Mouse (Mus musculus): ENCODE data around the gene Mmd.

Mmd gene

GRCm38 (mm10) chr11:90284623-90285022 is 35.4 kb downstream of the Mmd start:
- DNase-seq, result no peak

GRCm38 (mm10) chr11:90286550-90287154 is 37.4 kb downstream of the Mmd start:
- no peak for DNase-seq

DNA sequence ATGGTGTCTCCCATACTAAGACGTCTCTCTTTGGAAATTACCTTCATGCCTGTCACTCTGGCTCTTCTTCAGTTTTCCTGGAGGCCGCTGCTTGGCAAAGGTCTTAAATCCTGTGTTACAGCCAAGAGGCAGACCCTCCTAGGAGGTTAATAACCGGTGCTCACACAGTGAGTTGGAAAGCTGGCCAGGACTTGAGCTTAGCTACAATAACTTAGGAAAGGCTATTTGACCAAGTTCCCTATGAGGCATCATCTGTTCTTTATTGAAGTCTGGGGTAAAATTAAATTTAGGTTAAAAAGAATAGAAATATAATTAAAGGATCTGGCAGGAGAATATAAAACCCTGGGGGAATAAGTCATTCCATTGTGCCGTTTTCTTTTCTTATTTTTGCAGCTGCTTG is 41.9 kb downstream of the Mmd start:
- no peak for DNase-seq

- no peak for DNase-seq
Observed at GRCm38 (mm10) chr11:90292766-90293165, 43.5 kb downstream of the Mmd start.

- DNase-seq, result no peak
Observed at GRCm38 (mm10) chr11:90294622-90295021, 45.4 kb downstream of the Mmd start.

DNA sequence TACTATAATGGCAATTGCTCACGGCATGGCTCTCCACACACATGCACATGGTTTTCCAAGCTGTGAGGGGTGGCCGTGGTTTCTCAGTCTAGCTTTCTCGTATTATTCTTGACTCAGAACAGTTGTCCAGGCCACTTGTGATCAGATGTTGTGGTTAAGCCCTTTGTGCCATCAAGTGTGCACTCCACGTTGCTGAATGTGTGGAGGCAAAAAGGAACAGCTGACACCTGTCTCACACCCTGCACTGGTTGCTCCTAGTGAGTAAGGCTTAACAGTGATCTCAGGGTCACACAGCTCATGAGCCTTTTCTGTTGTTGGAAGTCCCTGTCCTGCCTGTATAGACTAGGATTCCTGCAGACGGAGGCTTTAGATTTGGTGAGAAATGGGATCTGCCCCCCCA is 56.8 kb downstream of the Mmd start:
- DNase-seq, result no peak

GRCm38 (mm10) chr11:90306993-90307392 is 57.7 kb downstream of the Mmd start:
- DNase-seq, result peak; percentile 74

DNA sequence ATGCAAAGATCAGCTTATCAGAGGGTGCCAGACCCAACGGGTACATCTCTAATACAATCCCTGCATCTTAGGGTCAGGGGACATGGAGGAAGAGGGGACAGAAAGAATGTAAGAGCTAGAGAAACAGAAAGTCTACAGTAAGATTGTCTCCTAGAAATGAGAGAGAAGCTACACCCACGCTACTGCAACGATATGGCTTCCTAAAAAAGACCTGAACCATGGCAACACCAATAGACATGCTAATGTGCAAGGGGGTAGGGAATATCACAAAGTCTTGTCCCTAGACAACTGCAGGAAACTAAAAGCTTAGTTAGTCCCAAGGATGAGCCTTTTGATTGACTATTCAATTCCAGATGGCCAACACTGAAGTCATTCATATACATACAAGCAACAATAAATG is 65.3 kb downstream of the Mmd start:
- DNase-seq, result no peak

GRCm38 (mm10) chr11:90317482-90317881 is 68.2 kb downstream of the Mmd start:
- DNase-seq, result peak; percentile 66

DNA sequence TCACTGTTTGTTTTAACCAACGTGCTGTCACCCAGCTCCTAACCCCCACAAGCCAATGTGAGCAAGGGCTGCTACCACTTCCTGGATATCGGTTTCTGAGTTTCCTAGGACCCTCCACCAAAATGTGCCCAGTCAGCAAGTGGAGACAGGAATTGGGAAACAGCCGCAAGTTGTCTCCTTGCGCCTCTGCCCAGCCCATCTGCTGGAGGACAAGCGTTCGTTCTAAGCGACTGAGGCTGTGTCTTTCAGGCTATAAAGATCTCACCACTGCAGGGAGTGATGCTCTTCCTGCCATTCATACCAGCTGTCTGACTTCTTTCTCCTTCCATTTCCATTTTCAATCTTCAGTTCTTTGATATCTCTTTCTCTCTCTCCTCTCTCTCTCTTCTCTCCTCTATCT is 71.7 kb downstream of the Mmd start:
- DNase-seq, result peak; percentile 23

DNA sequence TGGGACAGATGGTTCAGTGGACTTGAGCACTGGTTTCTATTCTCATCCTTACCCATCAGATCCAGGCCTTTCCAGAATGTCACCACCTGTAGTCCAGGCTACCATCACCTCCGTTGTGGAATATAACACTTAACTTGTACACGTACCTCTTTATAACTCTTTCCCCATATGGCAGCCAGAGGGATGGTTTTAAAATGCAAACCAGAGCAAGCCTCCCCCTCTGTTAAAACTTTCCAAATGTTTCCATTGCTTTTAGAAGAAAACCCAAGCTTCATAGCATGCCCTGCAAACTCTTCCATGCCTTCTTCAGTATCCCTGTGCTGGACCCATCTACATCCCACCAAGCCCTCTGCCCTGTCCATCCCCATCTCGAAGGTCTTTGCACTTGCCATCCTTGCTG is 75.3 kb downstream of the Mmd start:
- no peak for DNase-seq

DNA sequence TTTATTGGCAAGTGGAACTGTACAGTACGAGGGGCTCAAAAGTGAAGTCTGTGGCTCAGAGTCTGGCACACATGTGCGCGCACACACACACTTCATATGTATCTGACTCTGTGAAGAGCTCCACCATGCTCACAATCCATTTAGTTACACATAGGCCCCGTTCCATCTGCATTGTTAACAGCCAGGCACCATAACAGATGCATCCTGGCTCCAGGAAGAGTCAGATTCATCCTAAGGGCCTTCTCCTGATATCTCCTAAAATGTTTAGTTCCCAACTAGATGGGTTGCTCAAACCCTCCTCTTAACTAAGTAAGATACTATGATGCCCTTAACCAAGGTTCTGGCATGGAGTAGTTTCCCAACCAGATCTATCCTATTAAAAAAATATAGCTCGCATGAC is 76.9 kb downstream of the Mmd start:
- no peak for DNase-seq

GRCm38 (mm10) chr11:90326836-90327235 is 77.6 kb downstream of the Mmd start:
- DNase-seq, result peak; percentile 40

Data from lung, postnatal 10 days (tissue).